Mouse (Mus musculus) bone marrow, adult 2 months (tissue): Measurements from ENCODE around the gene H2al3.

Experiments used
- CTCF ChIP-seq: fragments of 200-500 bp; IDR thresholded peaks from 2 replicates; pipeline ENCODE4 v1.5.1; 2011; ENCODE audit warnings: low read length, control low read depth; ENCODE audit not compliant: control insufficient read depth, insufficient read depth
- POLR2A ChIP-seq: fragments of 200-500 bp; IDR thresholded peaks from 2 replicates; pipeline ENCODE4 v1.6.1; 2011; ENCODE audit warnings: low read depth, mild to moderate bottlenecking, control low read depth, low read length, borderline replicate concordance; ENCODE audit not compliant: control insufficient read depth

DNA sequence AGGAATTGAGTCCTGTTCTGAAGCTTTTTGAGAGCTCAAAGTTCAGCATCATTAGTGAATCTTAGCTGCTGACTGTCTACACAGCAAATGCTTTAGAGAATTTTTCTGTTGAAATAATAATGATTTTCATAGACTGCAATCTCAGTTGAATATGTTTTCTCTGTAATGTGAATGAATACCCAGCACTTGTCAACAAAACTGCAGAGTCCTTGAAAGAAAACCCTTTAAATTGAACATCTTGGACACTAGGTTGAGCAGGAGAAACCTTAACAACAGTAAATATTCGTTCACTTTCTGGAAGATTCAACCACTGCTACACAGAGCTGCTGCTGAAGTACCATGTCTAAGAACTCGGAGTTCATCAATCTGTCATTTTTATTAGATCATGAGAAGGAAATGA, 35.8 kb downstream of the H2al3 start, which contains the start of gene Sytl5:
- TF ChIP-seq CTCF (no peak), POLR2A (no peak)
